Mouse (Mus musculus): ENCODE data around the gene Map2k5.

DNA sequence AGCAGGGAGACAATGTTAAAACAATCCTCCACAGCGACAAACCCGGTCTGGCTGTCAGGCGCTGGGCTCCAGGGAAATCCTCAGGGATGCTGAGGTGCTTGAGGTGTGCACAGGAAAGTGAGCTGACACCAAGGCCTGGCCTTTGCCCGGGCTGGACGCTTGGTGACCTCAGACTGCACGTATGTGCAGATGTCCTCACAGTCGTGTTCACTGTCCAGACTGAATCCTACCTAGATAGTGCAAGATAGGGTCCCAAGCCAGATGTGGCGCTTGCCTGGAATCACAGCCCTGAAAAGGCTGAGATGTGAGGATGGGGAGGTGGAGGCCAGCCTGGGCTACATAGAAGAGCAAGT, 21.7 kb upstream of the Map2k5 start:
- no peak for TF ChIP-seq POLR2A (IDR thresholded peaks at IDR 0.05; ENCODE audit: low read depth, low read length)
- TF ChIP-seq CTCF (IDR thresholded peaks at IDR 0.05; ENCODE audit: borderline replicate concordance, insufficient read depth, low read length) = no peak
